Mouse (Mus musculus): ENCODE measurements around the gene Plpp1.

The Plpp1 gene

GRCm38 (mm10) chr13:112860911-112861310 lies 60.3 kb downstream of the Plpp1 start:
- no peak for DNase-seq (ENCODE audit: low spot score in 2 of 2)

DNA sequence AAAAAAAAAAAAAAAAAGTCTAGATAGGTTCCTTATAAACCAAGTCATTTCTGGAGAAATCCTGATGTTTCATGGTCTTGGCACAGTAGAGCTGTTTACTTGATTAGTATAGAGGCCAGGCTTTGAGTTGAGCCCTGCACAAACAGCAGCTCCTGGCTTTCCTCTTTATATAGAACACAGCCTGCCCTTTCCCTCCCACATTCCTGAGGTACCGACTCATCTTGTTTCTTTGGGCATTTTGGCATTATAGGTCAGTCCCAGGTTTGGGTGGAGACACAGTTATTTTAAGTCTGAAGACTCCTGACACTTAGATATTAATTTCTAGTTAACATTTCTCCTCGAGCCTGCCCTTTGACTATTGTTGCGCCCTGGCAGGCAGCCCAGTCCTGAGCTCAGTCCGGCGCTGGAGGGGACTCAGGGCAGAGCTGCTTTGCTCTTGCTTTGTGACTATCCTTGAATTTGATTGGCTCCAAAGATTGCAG lies 61.3 kb downstream of the Plpp1 start:
- DNase-seq (ENCODE audit: low spot score in 2 of 2): no peak

DNA sequence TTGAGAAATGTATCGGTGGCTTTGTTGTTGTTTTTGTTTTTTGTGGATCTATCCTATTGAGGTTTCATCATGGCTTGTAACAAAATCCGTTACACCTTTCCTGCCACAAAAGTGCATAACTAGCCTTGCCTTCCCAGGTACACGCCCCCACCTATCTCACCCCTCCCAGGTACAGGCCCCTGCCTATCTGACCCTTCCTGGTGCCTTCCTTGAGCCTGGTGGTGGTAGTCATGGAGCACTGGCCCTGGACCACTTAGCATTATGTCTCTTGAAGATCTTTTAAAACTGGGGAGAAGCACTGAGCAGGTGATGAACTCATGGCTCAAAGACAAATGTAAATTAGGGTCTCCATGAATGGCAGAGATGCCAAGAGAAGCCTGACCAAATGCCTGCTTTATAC lies 61.8 kb downstream of the Plpp1 start:
- DNase-seq (ENCODE audit: low spot score in 2 of 2): no peak

- no peak for DNase-seq (ENCODE audit: low spot score in 2 of 2)
Measured at GRCm38 (mm10) chr13:112862978-112863677, 62.5 kb downstream of the Plpp1 start.

DNA sequence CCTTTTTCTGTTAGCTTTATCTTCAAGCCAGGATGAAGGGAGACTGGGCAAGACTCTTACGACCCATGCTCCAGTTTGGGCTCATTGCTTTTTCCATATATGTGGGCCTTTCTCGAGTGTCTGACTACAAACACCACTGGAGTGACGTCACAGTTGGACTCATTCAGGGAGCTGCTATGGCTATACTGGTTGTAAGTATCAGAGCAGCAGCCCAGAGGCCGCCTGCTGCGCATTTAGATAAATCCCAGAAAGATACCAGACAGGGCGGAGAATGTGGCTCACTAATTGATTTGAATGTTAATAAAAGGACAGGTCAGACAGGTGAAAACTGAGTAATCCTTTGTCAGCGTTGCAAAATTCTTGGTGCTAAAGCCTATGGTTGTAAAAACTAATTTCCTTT lies 66.2 kb downstream of the Plpp1 start:
- DNase-seq (ENCODE audit: low spot score in 2 of 2): no peak

DNA sequence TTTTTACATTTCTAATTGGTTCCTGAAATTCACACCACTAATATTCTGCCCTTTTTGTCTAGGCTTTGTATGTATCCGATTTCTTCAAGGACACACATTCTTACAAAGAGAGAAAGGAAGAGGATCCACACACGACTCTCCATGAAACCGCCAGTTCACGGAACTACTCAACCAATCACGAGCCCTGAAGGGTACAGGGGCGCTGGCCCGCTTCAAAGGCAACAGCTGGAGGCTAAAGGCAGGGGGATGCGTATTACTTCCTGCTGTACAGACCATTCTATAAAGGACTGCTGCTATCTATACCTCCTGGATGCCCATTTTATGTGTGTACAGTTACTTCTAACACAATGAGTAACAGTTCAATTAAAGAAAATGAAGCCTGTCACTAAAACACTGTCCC lies 66.8 kb downstream of the Plpp1 start:
- no peak for DNase-seq (ENCODE audit: low spot score in 2 of 2)

- DNase-seq (ENCODE audit: low spot score in 2 of 2): no peak
Measured at GRCm38 (mm10) chr13:112870039-112870690, 69.6 kb downstream of the Plpp1 start.

DNA sequence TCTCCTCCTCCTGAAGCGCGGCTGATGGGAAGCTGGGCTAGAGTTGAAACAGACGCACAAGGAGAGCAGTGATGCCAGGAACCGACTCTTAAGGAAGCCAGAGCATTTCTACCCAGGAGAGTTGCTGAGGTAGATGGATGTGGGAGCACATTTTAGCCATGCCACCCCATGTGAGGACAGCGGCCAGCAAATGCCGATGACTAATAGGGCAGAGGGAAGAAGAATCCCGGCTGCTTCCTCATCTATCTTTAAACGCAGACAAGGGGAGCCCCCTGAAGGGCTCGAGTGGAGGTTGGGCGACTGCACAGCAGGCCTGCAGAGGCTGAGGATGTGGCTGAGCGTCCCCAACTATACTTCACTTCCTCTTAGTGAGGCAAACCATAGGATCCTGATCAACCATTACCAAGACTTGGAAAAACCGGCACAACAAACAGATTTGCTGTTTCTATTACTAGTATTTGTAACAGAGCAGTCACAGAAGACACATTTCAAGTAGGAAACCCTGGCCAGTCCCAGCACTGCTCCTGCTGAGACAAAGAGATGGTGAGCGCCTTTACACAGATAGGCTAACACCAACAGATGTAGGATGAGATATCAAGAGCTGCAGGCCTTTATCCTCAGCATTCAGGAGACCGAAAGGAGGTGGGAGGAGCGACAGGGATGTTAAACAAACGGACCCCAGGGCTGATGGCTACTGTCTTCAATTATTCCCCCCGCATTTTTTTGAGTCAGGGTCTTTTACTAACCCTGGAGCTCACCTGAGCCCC lies 71.1 kb downstream of the Plpp1 start:
- DNase-seq (ENCODE audit: low spot score in 2 of 2): no peak

DNA sequence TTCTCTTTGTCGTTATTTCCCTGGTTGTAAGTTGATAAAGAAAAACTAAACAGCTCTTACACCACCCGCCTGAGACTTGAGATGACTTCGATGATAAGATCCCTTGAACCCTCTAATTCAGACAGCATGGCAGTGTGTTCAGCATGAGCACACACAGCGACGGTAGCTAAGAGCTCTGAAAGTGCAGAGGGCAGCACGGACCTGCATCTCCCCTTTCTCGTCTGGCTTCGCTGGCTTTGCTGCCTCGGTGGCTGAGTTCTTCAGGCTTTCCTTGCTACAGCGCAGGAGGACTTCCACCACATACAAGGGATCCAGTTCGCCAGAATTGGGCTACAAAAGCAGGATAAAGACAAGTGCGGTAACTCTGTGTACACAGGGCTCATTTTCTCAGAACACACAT lies 86.6 kb downstream of the Plpp1 start:
- DNase-seq (ENCODE audit: low spot score in 2 of 2): no peak

DNA sequence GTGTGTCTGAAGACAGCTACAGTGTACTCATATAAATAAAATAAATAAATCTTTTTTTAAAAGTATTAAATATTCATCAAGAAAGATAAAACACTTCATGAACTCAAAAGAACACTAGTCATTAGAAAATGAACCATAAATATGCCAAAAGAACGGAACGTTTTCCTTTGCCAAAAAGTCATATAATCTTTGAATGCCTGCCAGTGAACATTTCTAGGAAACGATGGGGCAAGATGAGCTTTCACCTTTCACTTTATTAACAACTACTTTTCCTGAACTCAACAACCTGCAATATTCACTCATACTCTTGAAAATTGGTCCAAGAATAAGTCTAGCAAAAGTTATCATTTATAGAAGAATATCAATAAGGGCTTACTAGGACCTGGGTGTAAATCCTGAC lies 101.6 kb downstream of the Plpp1 start:
- DNase-seq (ENCODE audit: low spot score in 2 of 2): no peak

DNA sequence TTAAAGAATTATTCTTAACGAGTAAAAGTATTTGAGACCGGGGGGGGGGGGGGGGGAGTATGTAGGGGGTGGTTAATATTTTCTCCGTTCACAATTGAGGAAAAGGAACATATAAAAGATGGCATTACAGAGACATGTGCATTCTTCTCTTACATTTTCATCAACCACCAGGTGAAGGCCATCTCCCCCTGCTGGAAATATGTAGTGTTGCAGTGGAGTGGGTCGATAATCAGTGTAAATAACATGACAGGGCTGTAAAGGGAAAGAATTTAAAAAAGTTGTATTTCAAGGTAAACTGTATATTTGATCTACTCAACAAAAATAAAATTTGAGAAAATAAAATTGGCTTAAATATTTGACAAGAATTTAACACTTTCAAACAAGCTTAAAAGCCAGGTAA lies 109.1 kb downstream of the Plpp1 start:
- no peak for DNase-seq (ENCODE audit: low spot score in 2 of 2)

DNA sequence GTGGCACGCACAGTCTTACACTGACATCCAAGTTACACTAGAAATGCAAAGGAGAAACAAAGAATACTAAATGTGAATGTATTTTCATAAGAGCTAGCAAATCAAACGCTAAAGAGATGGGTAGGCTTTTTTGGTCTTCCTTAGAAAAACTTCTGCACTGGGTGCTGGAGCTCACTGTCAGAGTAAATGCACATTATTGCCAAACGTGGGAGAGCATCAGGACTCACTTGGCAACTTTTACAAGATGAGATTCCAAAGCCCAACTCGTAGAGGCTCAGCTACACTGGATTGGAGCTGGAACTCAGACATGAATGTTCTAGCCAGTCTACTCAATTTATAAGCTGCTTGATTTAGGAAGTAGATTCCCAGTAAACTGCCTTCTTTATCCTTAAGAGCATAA lies 109.8 kb downstream of the Plpp1 start:
- DNase-seq (ENCODE audit: low spot score in 2 of 2): no peak

Data from frontal cortex, postnatal 14 days (tissue).